Mouse (Mus musculus) myocyte (in vitro differentiated cells): ENCODE data around the gene Herc3.

Experiments
- CEBPB ChIP-seq: IDR thresholded peaks from 2 replicates; pipeline ENCODE4 v1.6.1; 2011; ENCODE audit warnings: mild to moderate bottlenecking, moderate library complexity; ENCODE audit not compliant: poor library complexity, insufficient read depth, severe bottlenecking
- MYOD1 ChIP-seq, 3 experiments: IDR thresholded peaks; one replicate each; pipeline ENCODE4 v1.6.1; 2011; ENCODE audit warnings: control low read depth in 2 of 3, low read depth in 2 of 3, mild to moderate bottlenecking in 2 of 3, moderate library complexity in 1 of 3; ENCODE audit not compliant: insufficient read length in 2 of 3, control insufficient read depth in 1 of 3
- POLR2A ChIP-seq: IDR thresholded peaks from one replicate; pipeline ENCODE4 v1.6.1; 2011; ENCODE audit warnings: low read depth, mild to moderate bottlenecking, control low read depth, moderate library complexity; ENCODE audit not compliant: insufficient read length
- REST ChIP-seq: IDR thresholded peaks from one replicate; pipeline ENCODE4 v1.6.1; 2011; ENCODE audit warnings: mild to moderate bottlenecking, control low read depth, moderate library complexity; ENCODE audit not compliant: insufficient read depth, insufficient read length
- USF1 ChIP-seq: IDR thresholded peaks from one replicate; pipeline ENCODE4 v1.6.1; 2011; ENCODE audit warnings: low read depth, mild to moderate bottlenecking, control low read depth, moderate library complexity

- TF ChIP-seq USF1 (no peak), REST (no peak), POLR2A (no peak), CEBPB (no peak), MYOD1 (IDR thresholded peaks at IDR 0.05; ENCODE audit: control insufficient read depth in 1 of 3, insufficient read length in 2 of 3, low read depth in 2 of 3) (no peak)
These were observed 51.0 kb downstream of the Herc3 start for GRCm38 (mm10) chr6:58882271-58882670.
